Mouse (Mus musculus): ENCODE data around the gene Cwc15.

Cwc15 gene

GRCm38 (mm10) chr9:14558332-14558731 is 57.9 kb downstream of the Cwc15 start:
- no peak for DNase-seq

GRCm38 (mm10) chr9:14559430-14559829 is 59.0 kb downstream of the Cwc15 start:
- DNase-seq = peak; percentile 75

- DNase-seq = no peak
Measured at GRCm38 (mm10) chr9:14559996-14560395, 59.6 kb downstream of the Cwc15 start.
